Mouse (Mus musculus) lung, postnatal 0 days (tissue): ENCODE results near the gene Ss18l2. TPM values are rescaled to one million over a fixed set of nuclear protein-coding genes. Genes with fewer than 3 reads are reported as not detected.

Experiments used
- ATAC-seq: fragments of 200-750 bp; cut with Nextera tagmentation; 2 replicates; pipeline ENCODE4 v1.8.0; 2017; ENCODE audit warnings: moderate library complexity
- DNase-seq: peaks from one replicate; pipeline ENCODE4 v3.0.0-alpha.2; 2016; ENCODE audit warnings: low spot score
- H3K27ac ChIP-seq: fragments of 300-500 bp; sonication (generic); 2 replicates; pipeline ENCODE4 v1.5.1; 2014; ENCODE audit warnings: antibody characterized with exemption, mild to moderate bottlenecking, low read length, mixed read lengths
- H3K27me3 ChIP-seq: fragments of 300-500 bp; sonication (generic); replicated peaks from 2 replicates; pipeline ENCODE4 v1.6.1; 2014; ENCODE audit warnings: low read length, mixed read lengths; ENCODE audit not compliant: insufficient read depth
- H3K36me3 ChIP-seq: fragments of 300-500 bp; sonication (generic); 2 replicates; pipeline ENCODE4 v1.6.1; 2014; ENCODE audit warnings: low read length, mixed read lengths; ENCODE audit not compliant: insufficient read depth
- H3K4me1 ChIP-seq: fragments of 300-500 bp; sonication (generic); 2 replicates; pipeline ENCODE4 v1.6.1; 2014; ENCODE audit warnings: antibody characterized with exemption, low read depth, low read length, mixed read lengths; ENCODE audit not compliant: insufficient read depth
- H3K4me2 ChIP-seq: fragments of 300-500 bp; sonication (generic); replicated peaks from 2 replicates; pipeline ENCODE4 v1.6.1; 2014; ENCODE audit warnings: low read depth, mild to moderate bottlenecking, low read length, moderate library complexity, mixed read lengths
- H3K4me3 ChIP-seq: fragments of 300-500 bp; sonication (generic); 2 replicates; pipeline ENCODE4 v1.5.1; 2014; ENCODE audit warnings: low read depth, low read length
- H3K9ac ChIP-seq: fragments of 300-500 bp; sonication (generic); replicated peaks from 2 replicates; pipeline ENCODE4 v1.6.1; 2014; ENCODE audit warnings: low read depth, mild to moderate bottlenecking
- H3K9me3 ChIP-seq: fragments of 300-500 bp; sonication (generic); 2 replicates; pipeline ENCODE4 v1.6.1; 2016; ENCODE audit warnings: low read length, mixed read lengths
- CTCF ChIP-seq: IDR thresholded peaks from 2 replicates; pipeline ENCODE4 v1.5.1; 2016; ENCODE audit warnings: antibody characterized with exemption, mild to moderate bottlenecking
- EP300 ChIP-seq: IDR thresholded peaks from 2 replicates; pipeline ENCODE4 v1.6.1; 2016; ENCODE audit warnings: antibody characterized with exemption, mild to moderate bottlenecking, control low read depth
- WGBS: fragments of 180-500 bp; shearing (Covaris S2); extraction: QIAGEN DNeasy Blood & Tissue Kit; methylation state at CpG from one replicate; pipeline ENCODE4 v1.1.7; 2014; 5-methylcytosine and 5-hydroxymethylcytosine counted together
- polyA plus RNA-seq: library from polyadenylated mRNA; unstranded; fragments of >200 nt; fragmentation: Nextera tagmentation; extraction: Ambion mirVana; gene quantifications from 2 replicates; pipeline ENCODE4 v1.2.1, GENCODE M21; 2015

The Ss18l2 gene
- polyA plus RNA-seq, 1 experiment from 2014 or later: 104 TPM

GRCm38 (mm10) chr9:121760271-121761090, 50.4 kb downstream of the Ss18l2 start:
- peak overlapping the region; percentile 84 for H3K27ac ChIP-seq
- peaks cover 4% of the 10 kb centered on the region for H3K36me3 ChIP-seq
- TF ChIP-seq EP300: no peak
- no peak for TF ChIP-seq CTCF
- H3K27me3 ChIP-seq: no peaks in the 10 kb centered on the region
- H3K9ac ChIP-seq: peak overlapping the region; percentile 86
- DNase-seq: peak; percentile 88
- peak overlapping the region; percentile 77 for H3K4me3 ChIP-seq
- no peaks in the 10 kb centered on the region for H3K9me3 ChIP-seq
- ATAC-seq: peak; percentile 78
- H3K4me1 ChIP-seq: no peaks in the 10 kb centered on the region
- H3K4me2 ChIP-seq: peak overlapping the region; percentile 99
- WGBS: 3% methylated on average over 34 of the region's 43 CpGs

- H3K4me2 ChIP-seq: no peak overlapping the region
- H3K36me3 ChIP-seq: peaks cover 4% of the 10 kb centered on the region; the same call in 1 of the 2 replicates
- no peaks in the 10 kb centered on the region for H3K27me3 ChIP-seq
- 0 out of 2 replicates have a peak overlapping the region, but pooled peaks have one; percentile 77 for H3K4me3 ChIP-seq
- peak; percentile 25 for DNase-seq
- WGBS: 60% methylated on average over 10 of the region's 10 CpGs
- no peak overlapping the region for H3K27ac ChIP-seq
- ATAC-seq: no peak
- no peak overlapping the region for H3K9ac ChIP-seq
- H3K4me1 ChIP-seq: no peaks in the 10 kb centered on the region
- TF ChIP-seq EP300 (no peak), CTCF (no peak)
- no peaks in the 10 kb centered on the region for H3K9me3 ChIP-seq
Observed at GRCm38 (mm10) chr9:121761091-121761665, 51.0 kb downstream of the Ss18l2 start.

DNA sequence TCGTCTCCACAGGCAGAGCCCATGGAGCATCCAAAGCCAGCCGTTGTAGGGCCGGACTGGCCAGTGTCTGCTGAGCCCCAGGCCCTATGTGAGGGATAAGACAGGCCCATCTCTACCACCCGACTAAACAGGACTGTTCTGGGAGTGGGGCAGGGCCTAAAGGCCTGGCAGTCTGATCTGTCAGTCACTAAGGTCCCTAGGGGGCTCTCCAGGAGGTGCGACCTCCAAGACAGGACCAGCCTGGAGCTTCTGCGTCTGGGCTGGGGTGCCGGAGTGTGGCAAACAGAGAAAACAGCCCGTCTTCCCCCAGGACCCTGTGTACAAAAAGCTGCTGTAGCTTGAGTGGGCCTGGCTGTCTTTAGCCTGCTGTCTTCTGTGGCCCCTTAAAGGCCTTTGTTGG, 51.7 kb downstream of the Ss18l2 start:
- no peak for TF ChIP-seq CTCF
- TF ChIP-seq EP300: no peak
- 71% methylated on average over 8 of the region's 8 CpGs for WGBS
- H3K9me3 ChIP-seq: no peaks in the 10 kb centered on the region
- peaks cover 2% of the 10 kb centered on the region; the same call in 1 of the 2 replicates for H3K36me3 ChIP-seq
- no peaks in the 10 kb centered on the region for H3K27me3 ChIP-seq
- no peak overlapping the region for H3K4me3 ChIP-seq
- ATAC-seq: no peak
- H3K27ac ChIP-seq: no peak overlapping the region
- H3K4me2 ChIP-seq: no peak overlapping the region
- DNase-seq: no peak
- H3K9ac ChIP-seq: no peak overlapping the region
- no peaks in the 10 kb centered on the region for H3K4me1 ChIP-seq

- 86% methylated on average over 10 of the region's 10 CpGs for WGBS
- H3K27ac ChIP-seq: no peak overlapping the region
- no peak for ATAC-seq
- H3K27me3 ChIP-seq: no peaks in the 10 kb centered on the region
- H3K9ac ChIP-seq: no peak overlapping the region
- H3K4me3 ChIP-seq: no peak overlapping the region
- H3K4me1 ChIP-seq: no peaks in the 10 kb centered on the region
- TF ChIP-seq CTCF (no peak), EP300 (no peak)
- H3K36me3 ChIP-seq: no peaks in the 10 kb centered on the region; the same call in 1 of the 2 replicates
- DNase-seq: no peak
- no peaks in the 10 kb centered on the region for H3K9me3 ChIP-seq
- no peak overlapping the region for H3K4me2 ChIP-seq
Observed at GRCm38 (mm10) chr9:121762248-121762647, 52.1 kb downstream of the Ss18l2 start.

- WGBS: 87% methylated on average over 18 of the region's 25 CpGs
- Histone ChIP-seq H3K36me3 (no peaks in the 10 kb centered on the region; the same call in 1 of the 2 replicates), H3K27ac (no peak overlapping the region), H3K4me1 (no peaks in the 10 kb centered on the region), H3K9me3 (no peaks in the 10 kb centered on the region), H3K27me3 (no peaks in the 10 kb centered on the region), H3K4me3 (no peak overlapping the region), H3K4me2 (no peak overlapping the region), H3K9ac (no peak overlapping the region)
- ATAC-seq (no peak), DNase-seq (no peak)
- TF ChIP-seq EP300 (no peak), CTCF (no peak)
Observed at GRCm38 (mm10) chr9:121762761-121763160, 52.6 kb downstream of the Ss18l2 start.

Other genes with a start within 250 kb of the Ss18l2 start
- gene Cck, start 214.6 kb upstream of the Ss18l2 start, polyA plus RNA-seq: 0.23 TPM in 1 of 2 replicates, not detected in the other
- gene Lyzl4, start 68.2 kb upstream of the Ss18l2 start, polyA plus RNA-seq: not detected in 2 replicates
- gene Vipr1, start 67.6 kb upstream of the Ss18l2 start, polyA plus RNA-seq: 0.20 and 0.29 TPM in 2 replicates
- gene Sec22c, start 4.8 kb upstream of the Ss18l2 start, polyA plus RNA-seq: 6.1 and 7.7 TPM in 2 replicates
- gene Nktr, start 8.8 kb downstream of the Ss18l2 start, polyA plus RNA-seq: 43.6 and 51.3 TPM in 2 replicates
- gene Zfp651, start 49.0 kb downstream of the Ss18l2 start, polyA plus RNA-seq: 10.7 and 11.2 TPM in 2 replicates
- 0.05 TPM in 1 of 2 replicates, not detected in the other for gene Klhl40, start 67.3 kb downstream of the Ss18l2 start, polyA plus RNA-seq
- gene Hhatl, start 82.2 kb downstream of the Ss18l2 start, polyA plus RNA-seq: 0.73 and 1.0 TPM in 2 replicates
- gene Ccdc13, start 129.1 kb downstream of the Ss18l2 start, polyA plus RNA-seq: 1.8 and 2.0 TPM in 2 replicates
- 164 and 206 TPM in 2 replicates for gene Higd1a, start 148.0 kb downstream of the Ss18l2 start, polyA plus RNA-seq
- gene Ackr2, start 188.0 kb downstream of the Ss18l2 start, polyA plus RNA-seq: 14.8 and 16.2 TPM in 2 replicates
- gene Cyp8b1, start 206.0 kb downstream of the Ss18l2 start, polyA plus RNA-seq: 0.10 and 0.18 TPM in 2 replicates
- 1.6 and 3.0 TPM in 2 replicates for gene Fam198a, start 240.7 kb downstream of the Ss18l2 start, polyA plus RNA-seq